Mouse (Mus musculus) MEL (cell line): ENCODE data around the gene Pfn4. TPM values are rescaled to one million over a fixed set of nuclear protein-coding genes. Genes with fewer than 3 reads are reported as not detected.
"Not testable (repeated sequence)": the region's sequence is repeated elsewhere in the genome, so short reads cannot be mapped to it uniquely, and the experiment has no call there.

Experiments used
- DNase-seq: peaks from one replicate; pipeline ENCODE4 v3.0.0; 2011; ENCODE audit warnings: low read depth, low spot score
- H3K27ac ChIP-seq: 2 replicates; pipeline ENCODE4 v1.5.1; 2012; ENCODE audit warnings: low read depth, mild to moderate bottlenecking, control low read depth, low read length, moderate library complexity; ENCODE audit not compliant: control insufficient read depth
- H3K27me3 ChIP-seq, 2 experiments: fragments of 150-350 bp in 1 of 2; sonication (generic) in 1 of 2; 2 replicates each; pipeline ENCODE4 v1.6.1; 2012; ENCODE audit warnings: low read length in 2 of 2, mild to moderate bottlenecking in 2 of 2, improper control_type of control experiment in 1 of 2, moderate library complexity in 1 of 2; ENCODE audit not compliant: insufficient read depth in 2 of 2, control insufficient read depth in 1 of 2
- H3K36me3 ChIP-seq, 2 experiments: 2 replicates each; pipeline ENCODE4 v1.6.1; 2012 to 2014; ENCODE audit warnings: low read length in 2 of 2, improper control_type of control experiment in 1 of 2, inconsistent platforms in 1 of 2, mild to moderate bottlenecking in 1 of 2; ENCODE audit not compliant: insufficient read depth in 2 of 2, control insufficient read depth in 1 of 2
- H3K4me1 ChIP-seq, 2 experiments: fragments of 150-350 bp in 1 of 2; sonication (generic) in 1 of 2; 2 replicates each; pipeline ENCODE4 v1.6.1; 2012; ENCODE audit warnings: low read length in 2 of 2, improper control_type of control experiment in 1 of 2, mild to moderate bottlenecking in 1 of 2; ENCODE audit not compliant: insufficient read depth in 2 of 2, control insufficient read depth in 1 of 2
- H3K4me3 ChIP-seq, 2 experiments: fragments of 150-350 bp in 1 of 2; sonication (generic) in 1 of 2; 2 replicates each; pipeline ENCODE4 v1.5.1; 2012; ENCODE audit warnings: low read depth in 2 of 2, low read length in 2 of 2, mild to moderate bottlenecking in 2 of 2, moderate library complexity in 2 of 2, control low read depth in 1 of 2, improper control_type of control experiment in 1 of 2; ENCODE audit not compliant: control insufficient read depth in 1 of 2, insufficient read depth in 1 of 2
- H3K79me2 ChIP-seq: 2 replicates; pipeline ENCODE4 v1.6.1; 2012; ENCODE audit warnings: mild to moderate bottlenecking, low read length, moderate library complexity; ENCODE audit not compliant: control insufficient read depth, poor library complexity, insufficient read depth
- H3K9ac ChIP-seq: 2 replicates; pipeline ENCODE4 v1.6.1; 2012; ENCODE audit warnings: low read depth, mild to moderate bottlenecking, control low read depth, low read length, moderate library complexity; ENCODE audit not compliant: control insufficient read depth, poor library complexity, severe bottlenecking
- H3K9me3 ChIP-seq: fragments of 150-350 bp; sonication (generic); replicated peaks from 2 replicates; pipeline ENCODE4 v1.6.1; 2012; ENCODE audit warnings: mild to moderate bottlenecking, low read length, improper control_type of control experiment, moderate library complexity; ENCODE audit not compliant: insufficient read depth
- BHLHE40 ChIP-seq: IDR thresholded peaks from 2 replicates; pipeline ENCODE4 v1.6.1; 2012; ENCODE audit warnings: low read depth, mild to moderate bottlenecking, inconsistent platforms, low read length, improper control_type of control experiment, borderline replicate concordance
- CTCF ChIP-seq, 3 experiments: IDR thresholded peaks in 2 of 3; conservative IDR thresholded peaks in 1 of 3; 2 replicates each; pipeline ENCODE4 v1.5.1; 2011 to 2012; ENCODE audit warnings: low read length in 3 of 3, low read depth in 2 of 3, mild to moderate bottlenecking in 2 of 3, improper control_type of control experiment in 1 of 3, inconsistent platforms in 1 of 3, mixed read lengths in 1 of 3, moderate library complexity in 1 of 3; ENCODE audit not compliant: control insufficient read depth in 1 of 3, insufficient read depth in 1 of 3, poor library complexity in 1 of 3, severe bottlenecking in 1 of 3
- GABPA ChIP-seq: IDR thresholded peaks from 2 replicates; pipeline ENCODE4 v1.6.1; 2012; ENCODE audit warnings: low read depth, mild to moderate bottlenecking, inconsistent platforms, low read length, improper control_type of control experiment, moderate library complexity
- GATA1 ChIP-seq: IDR thresholded peaks from 2 replicates; pipeline ENCODE4 v1.6.1; 2011; ENCODE audit warnings: low read depth, low read length, improper control_type of control experiment
- HCFC1 ChIP-seq: IDR thresholded peaks from 2 replicates; pipeline ENCODE4 v1.6.1; 2012; ENCODE audit warnings: low read depth, mild to moderate bottlenecking, inconsistent platforms, low read length, improper control_type of control experiment, moderate library complexity
- MAFK ChIP-seq: IDR thresholded peaks from 2 replicates; pipeline ENCODE4 v1.6.1; 2011; ENCODE audit warnings: low read depth, mild to moderate bottlenecking, low read length, improper control_type of control experiment, borderline replicate concordance
- MXI1 ChIP-seq: IDR thresholded peaks from 2 replicates; pipeline ENCODE4 v1.6.1; 2011; ENCODE audit warnings: mild to moderate bottlenecking, low read depth, low read length, improper control_type of control experiment
- MYB ChIP-seq: IDR thresholded peaks from 2 replicates; pipeline ENCODE4 v1.6.1; 2011; ENCODE audit warnings: mild to moderate bottlenecking, low read depth, low read length, improper control_type of control experiment
- NELFE ChIP-seq: IDR thresholded peaks from 2 replicates; pipeline ENCODE4 v1.6.1; 2011; ENCODE audit warnings: low read depth, low read length, improper control_type of control experiment
- POLR2AphosphoS5 ChIP-seq: IDR thresholded peaks from 2 replicates; pipeline ENCODE4 v1.6.1; 2012; ENCODE audit warnings: low read depth, borderline replicate concordance, mild to moderate bottlenecking, inconsistent platforms, low read length, moderate library complexity, mixed read lengths
- RCOR1 ChIP-seq: IDR thresholded peaks from 2 replicates; pipeline ENCODE4 v1.6.1; 2012; ENCODE audit warnings: low read depth, mild to moderate bottlenecking, inconsistent platforms, low read length, improper control_type of control experiment
- SMC3 ChIP-seq: IDR thresholded peaks from 2 replicates; pipeline ENCODE4 v1.6.1; 2011; ENCODE audit warnings: low read depth, low read length, improper control_type of control experiment
- TBP ChIP-seq: IDR thresholded peaks from 2 replicates; pipeline ENCODE4 v1.8.0; 2011; ENCODE audit warnings: low read depth, low read length, improper control_type of control experiment
- TCF12 ChIP-seq: IDR thresholded peaks from 2 replicates; pipeline ENCODE4 v1.6.1; 2014; ENCODE audit warnings: low read depth, mild to moderate bottlenecking, inconsistent platforms, low read length, improper control_type of control experiment, moderate library complexity
- USF2 ChIP-seq, 2 experiments: IDR thresholded peaks; 2 replicates each; pipeline ENCODE4 v1.6.1; 2011 to 2012; ENCODE audit warnings: improper control_type of control experiment in 2 of 2, low read length in 2 of 2, borderline replicate concordance in 1 of 2, inconsistent platforms in 1 of 2, low read depth in 1 of 2, mild to moderate bottlenecking in 1 of 2; ENCODE audit not compliant: insufficient read depth in 1 of 2
- ZKSCAN1 ChIP-seq: IDR thresholded peaks from 2 replicates; pipeline ENCODE4 v1.6.1; 2012; ENCODE audit warnings: low read depth, mild to moderate bottlenecking, inconsistent platforms, low read length, improper control_type of control experiment, moderate library complexity
- ZNF384 ChIP-seq: IDR thresholded peaks from 2 replicates; pipeline ENCODE4 v1.6.1; 2012; ENCODE audit warnings: low read depth, mild to moderate bottlenecking, inconsistent platforms, low read length, improper control_type of control experiment
- polyA plus RNA-seq, 2 experiments: library from polyadenylated mRNA; stranded (reverse) in 1 of 2; unstranded in 1 of 2; fragments of >175 nt in 1 of 2; fragments of >200 nt in 1 of 2; gene quantifications; 2 replicates each; pipeline versions ENCODE4 v1.2.1 to v1.2.4; 2012; ENCODE audit warnings: low replicate concordance in 2 of 2, low read depth in 1 of 2; ENCODE audit not compliant: insufficient read length in 2 of 2, insufficient read depth in 1 of 2, missing spikeins in 1 of 2
- total RNA-seq: library from RNA; depleted of rRNA; stranded (reverse); fragments of 300-350 nt; gene quantifications from 2 replicates; pipeline ENCODE4 v1.2.3, GENCODE M21; 2012

The Pfn4 gene
- total and polyA plus RNA-seq, 3 experiments: 0.19 to 0.70 TPM; not detected in 1

GRCm38 (mm10) chr12:4783598-4783997, 14.8 kb downstream of the Pfn4 start:
- H3K4me3 ChIP-seq: no peak overlapping the region

GRCm38 (mm10) chr12:4784466-4784865, 15.6 kb downstream of the Pfn4 start:
- Histone ChIP-seq H3K4me1 (no peaks in the 10 kb centered on the region), H3K36me3 (no peaks in the 10 kb centered on the region), H3K79me2 (no peaks in the 10 kb centered on the region), H3K27ac (no peak overlapping the region), H3K9me3 (no peaks in the 10 kb centered on the region), H3K9ac (no peak overlapping the region), H3K4me3 (no peak overlapping the region), H3K27me3 (no peaks in the 10 kb centered on the region)
- DNase-seq: no peak
- no peak for TF ChIP-seq ZKSCAN1
- TF ChIP-seq MYB: no peak
- TF ChIP-seq GABPA: no peak
- no peak for TF ChIP-seq BHLHE40
- TF ChIP-seq SMC3: no peak
- TF ChIP-seq MAFK: no peak
- TF ChIP-seq HCFC1: no peak
- no peak for TF ChIP-seq MXI1
- no peak for TF ChIP-seq GATA1
- TF ChIP-seq TCF12: no peak
- no peak for TF ChIP-seq TBP
- TF ChIP-seq NELFE: no peak
- no peak for TF ChIP-seq ZNF384
- TF ChIP-seq CTCF (IDR thresholded peaks at IDR 0.05 in 2 of 3, conservative IDR thresholded peaks at IDR 0.05 in 1 of 3; ENCODE audit: control insufficient read depth in 1 of 3, insufficient read depth in 1 of 3, low read depth in 2 of 3, low read length in 3 of 3, poor library complexity in 1 of 3, severe bottlenecking in 1 of 3): no peak

More at GRCm38 (mm10) chr12:4783598-4783997, 14.8 kb downstream of the Pfn4 start:
- H3K36me3 ChIP-seq: no peaks in the 10 kb centered on the region
- no peak overlapping the region for H3K9ac ChIP-seq
- H3K4me1 ChIP-seq: no peaks in the 10 kb centered on the region
- no peak for TF ChIP-seq GABPA
- no peak for TF ChIP-seq MYB
- no peak for TF ChIP-seq POLR2AphosphoS5
- TF ChIP-seq TBP: no peak
- TF ChIP-seq RCOR1: no peak
- no peak for TF ChIP-seq USF2 (IDR thresholded peaks at IDR 0.05; ENCODE audit: borderline replicate concordance in 1 of 2, insufficient read depth in 1 of 2, low read depth in 1 of 2, low read length in 2 of 2)
- TF ChIP-seq, all 39 proteins: peak for 0
- DNase-seq: no peak
- H3K79me2 ChIP-seq: no peaks in the 10 kb centered on the region
- H3K27me3 ChIP-seq: no peaks in the 10 kb centered on the region
- no peaks in the 10 kb centered on the region for H3K9me3 ChIP-seq
- no peak overlapping the region for H3K27ac ChIP-seq

- not testable (repeated sequence) for H3K9ac ChIP-seq, H3K4me3 ChIP-seq, DNase-seq, H3K27ac ChIP-seq, H3K27me3 ChIP-seq, H3K36me3 ChIP-seq, H3K4me1 ChIP-seq, H3K9me3 ChIP-seq, H3K79me2 ChIP-seq
These were observed 19.3 kb downstream of the Pfn4 start for GRCm38 (mm10) chr12:4788128-4788527.
